Mouse (Mus musculus) heart, postnatal 10 days (tissue): Measurements from ENCODE around the gene Adcyap1r1. TPM values are rescaled to one million over a fixed set of nuclear protein-coding genes. Genes with fewer than 3 reads are reported as not detected.

Experiments
- DNase-seq, 2 experiments: peaks; one replicate each; pipeline ENCODE4 v3.0.0; 2021
- intact Hi-C: fragments of 180-260 bp; cut with DNase I; formaldehyde crosslinking; loops from one replicate; pipeline ENCODE4 v1.15.1; 2025
- total RNA-seq, 2 experiments: library from RNA; stranded (reverse); gene quantifications; 2 replicates each; pipeline ENCODE4 v1.2.3; 2021

Gene Adcyap1r1
- total RNA-seq, result 1 to 10 TPM; 7.7 to 8.3 TPM

- DNase-seq, result peak; percentile 40 to 45
- intact Hi-C loops, result loop anchor here (5.0 kb wide), 1 partner anchor 60 kb away; no protein-coding TSS in a partner anchor
Observed at GRCm38 (mm10) chr6:55451771-55452371, at the start of gene Adcyap1r1. Gene Adcyap1r1 (plus strand): TSS chr6:55451978.

DNA sequence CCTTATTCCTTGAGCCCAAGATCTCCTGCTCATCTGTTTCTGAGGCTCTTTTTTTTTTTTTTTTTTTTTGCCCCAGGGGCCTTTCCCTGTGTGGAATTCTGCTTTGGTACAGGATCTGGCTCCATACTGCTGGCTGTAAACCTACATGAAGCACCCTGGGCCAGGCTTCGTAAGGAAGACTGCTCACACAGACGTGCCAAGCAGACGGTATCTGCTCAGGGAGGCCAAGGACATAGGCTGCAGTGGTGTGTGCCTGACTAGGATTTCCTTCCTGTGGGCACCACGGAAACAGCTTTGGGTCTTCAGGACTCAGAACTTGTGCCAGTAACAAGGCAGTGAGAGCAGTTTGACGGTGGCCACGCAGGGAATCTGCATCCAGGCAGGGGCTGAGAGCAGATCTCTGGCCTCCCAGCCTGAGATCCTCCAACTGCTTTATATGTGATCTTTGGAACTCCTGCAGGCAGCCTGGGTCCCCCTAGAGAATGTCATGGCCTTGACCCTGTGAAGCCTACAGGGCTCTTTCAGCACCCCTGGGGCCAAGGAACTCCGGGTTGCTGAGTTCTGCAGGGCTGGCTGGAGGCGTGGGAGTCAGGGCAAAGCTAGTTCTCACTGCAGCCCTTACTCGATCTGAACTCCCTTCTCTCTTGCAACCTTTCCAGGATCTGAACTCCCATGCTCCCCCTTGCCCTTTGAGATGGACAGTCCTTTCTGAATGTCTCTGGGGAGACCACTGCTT is 49.6 kb upstream of the Adcyap1r1 start:
- DNase-seq, result peak in 1 of 2 experiments; percentile 38
- intact Hi-C loops, result no loop called here

GRCm38 (mm10) chr6:55403411-55404309 is 48.1 kb upstream of the Adcyap1r1 start:
- DNase-seq, result no peak
- intact Hi-C loops, result no loop called here

GRCm38 (mm10) chr6:55404421-55404990 is 47.3 kb upstream of the Adcyap1r1 start:
- intact Hi-C loops, result no loop called here
- DNase-seq, result peak; percentile 38 to 41

- intact Hi-C loops, result no loop called here
- no peak for DNase-seq
Observed at GRCm38 (mm10) chr6:55407345-55407744, 44.4 kb upstream of the Adcyap1r1 start.

DNA sequence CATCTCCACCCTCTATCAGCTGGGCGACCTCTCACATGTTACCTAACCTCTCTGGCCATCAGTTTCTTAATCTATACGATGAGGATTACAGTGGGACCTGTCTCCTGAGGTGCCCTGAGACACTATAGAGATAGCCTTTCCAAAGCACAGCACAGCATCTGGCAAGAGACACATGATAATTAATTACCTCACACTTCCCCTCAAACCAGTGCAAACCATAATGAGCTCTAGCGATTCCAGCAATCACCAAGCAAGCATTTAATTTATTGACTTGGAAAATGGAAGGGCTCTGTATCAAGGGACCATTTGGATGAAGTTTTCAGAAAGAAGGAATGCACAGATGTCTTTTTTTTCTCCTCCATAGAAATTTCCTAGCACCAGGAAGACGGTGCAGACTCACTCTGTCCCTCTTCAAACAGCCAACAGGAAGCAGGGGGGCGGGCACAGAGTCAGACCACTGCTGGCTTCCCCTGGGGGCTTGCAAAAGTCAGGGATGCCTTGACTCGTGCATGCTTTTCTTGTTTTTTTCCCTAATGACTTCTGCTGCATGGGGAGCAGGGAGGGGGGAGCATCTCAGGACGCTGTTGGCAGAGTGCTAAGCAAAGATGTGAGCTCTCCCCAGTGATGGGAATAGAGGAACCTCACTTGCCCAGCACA is 41.5 kb upstream of the Adcyap1r1 start:
- intact Hi-C loops, result no loop called here
- DNase-seq, result peak in 1 of 2 experiments; percentile 41

DNA sequence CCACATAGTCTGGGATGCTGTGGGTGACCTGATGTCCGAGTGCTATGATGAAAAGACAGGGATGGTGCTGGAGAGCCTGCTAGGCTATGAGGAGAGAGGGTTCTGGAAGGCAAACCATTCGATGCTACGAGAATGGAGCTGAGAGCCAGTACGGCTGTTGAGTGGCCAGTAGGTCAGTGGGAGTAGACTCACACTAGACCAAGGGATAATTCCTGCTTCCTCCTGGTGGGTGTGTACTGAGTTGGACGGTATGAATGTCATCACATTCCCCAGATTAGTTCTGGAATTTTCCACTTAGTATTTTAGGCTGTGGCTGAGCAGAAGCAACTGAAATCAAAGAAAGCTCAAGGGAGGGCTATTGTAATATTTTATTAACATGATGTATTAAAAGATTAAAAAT is 40.8 kb upstream of the Adcyap1r1 start:
- intact Hi-C loops, result no loop called here
- DNase-seq, result peak; percentile 45 to 51

- DNase-seq, result no peak
- intact Hi-C loops, result no loop called here
Observed at GRCm38 (mm10) chr6:55416202-55416601, 35.6 kb upstream of the Adcyap1r1 start.

DNA sequence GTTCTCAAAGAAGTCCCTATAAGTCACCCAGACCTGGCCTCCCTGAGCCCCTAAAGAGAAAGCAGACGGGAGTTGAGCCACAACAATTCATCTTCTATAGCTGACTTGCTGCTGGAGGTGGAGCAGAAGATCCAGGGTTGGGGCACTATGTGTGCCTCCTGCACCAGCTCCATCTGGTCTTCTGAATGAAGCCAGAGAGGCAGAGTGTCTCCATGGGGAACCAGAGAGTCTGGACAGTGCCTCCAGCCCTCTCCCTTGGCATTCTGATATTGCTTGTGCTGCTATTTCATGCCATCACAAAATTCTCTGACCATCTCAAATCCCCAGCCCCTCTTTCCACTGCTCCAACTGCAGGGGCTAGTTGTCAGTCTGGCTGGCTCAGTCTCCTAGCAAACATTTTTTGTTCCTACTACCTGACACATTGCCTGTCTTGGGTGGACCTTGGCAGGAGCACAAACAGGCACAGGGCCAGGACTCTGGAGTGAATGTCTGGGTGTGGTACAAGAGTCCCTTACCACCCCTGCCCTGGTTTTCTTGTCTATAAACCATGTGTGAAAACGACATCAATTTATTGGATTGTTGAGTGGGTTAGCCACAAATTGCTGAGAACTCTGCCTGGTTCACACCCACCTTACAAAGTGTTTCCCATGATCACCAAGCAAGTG is 32.9 kb upstream of the Adcyap1r1 start:
- DNase-seq, result no peak
- intact Hi-C loops, result no loop called here

- intact Hi-C loops, result no loop called here
Observed at GRCm38 (mm10) chr6:55420411-55420810, 31.4 kb upstream of the Adcyap1r1 start.

GRCm38 (mm10) chr6:55420869-55421361 is 30.9 kb upstream of the Adcyap1r1 start:
- intact Hi-C loops, result no loop called here
- DNase-seq, result no peak

More at GRCm38 (mm10) chr6:55420411-55420810, 31.4 kb upstream of the Adcyap1r1 start:
- no peak for DNase-seq

DNA sequence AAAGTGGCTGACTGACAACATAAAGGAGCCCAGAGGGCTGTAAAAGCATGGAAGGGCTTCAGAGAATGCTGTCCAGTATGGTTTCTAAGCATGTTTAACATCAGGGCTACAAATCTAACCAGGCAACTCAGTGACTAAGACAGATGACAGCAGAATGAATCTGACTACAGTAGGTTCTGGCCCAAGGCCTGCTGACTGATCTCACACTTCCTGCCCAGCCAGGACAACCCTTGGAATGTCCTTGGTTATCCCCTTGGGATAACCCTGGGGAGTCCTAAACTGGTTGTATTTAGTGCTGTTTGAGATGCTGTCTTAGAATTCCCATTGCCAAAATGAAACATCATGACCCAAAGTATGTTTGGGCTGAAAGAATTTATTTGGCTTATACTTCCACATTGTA is 19.7 kb upstream of the Adcyap1r1 start:
- intact Hi-C loops, result no loop called here
- no peak for DNase-seq

DNA sequence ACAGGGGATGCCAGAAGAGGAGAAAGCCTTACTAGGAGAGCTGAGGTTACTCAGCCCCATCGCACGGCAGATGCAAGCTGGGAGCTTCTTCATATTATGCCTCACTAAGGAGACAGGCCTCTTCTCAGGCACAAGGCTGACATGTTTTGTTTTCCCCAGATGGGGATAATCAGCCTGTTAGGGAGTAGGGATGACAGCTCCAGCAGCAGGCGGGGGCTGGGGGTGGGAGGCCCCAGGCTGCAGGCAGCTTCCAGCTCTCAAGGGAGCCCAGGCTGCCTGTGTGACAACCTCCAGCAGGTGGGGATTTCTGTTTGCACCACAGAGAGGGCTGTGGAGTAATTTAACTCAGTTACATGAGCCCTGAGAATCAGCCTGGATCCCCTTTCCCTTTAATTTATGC is 17.4 kb upstream of the Adcyap1r1 start:
- DNase-seq, result peak; percentile 68 to 73

DNA sequence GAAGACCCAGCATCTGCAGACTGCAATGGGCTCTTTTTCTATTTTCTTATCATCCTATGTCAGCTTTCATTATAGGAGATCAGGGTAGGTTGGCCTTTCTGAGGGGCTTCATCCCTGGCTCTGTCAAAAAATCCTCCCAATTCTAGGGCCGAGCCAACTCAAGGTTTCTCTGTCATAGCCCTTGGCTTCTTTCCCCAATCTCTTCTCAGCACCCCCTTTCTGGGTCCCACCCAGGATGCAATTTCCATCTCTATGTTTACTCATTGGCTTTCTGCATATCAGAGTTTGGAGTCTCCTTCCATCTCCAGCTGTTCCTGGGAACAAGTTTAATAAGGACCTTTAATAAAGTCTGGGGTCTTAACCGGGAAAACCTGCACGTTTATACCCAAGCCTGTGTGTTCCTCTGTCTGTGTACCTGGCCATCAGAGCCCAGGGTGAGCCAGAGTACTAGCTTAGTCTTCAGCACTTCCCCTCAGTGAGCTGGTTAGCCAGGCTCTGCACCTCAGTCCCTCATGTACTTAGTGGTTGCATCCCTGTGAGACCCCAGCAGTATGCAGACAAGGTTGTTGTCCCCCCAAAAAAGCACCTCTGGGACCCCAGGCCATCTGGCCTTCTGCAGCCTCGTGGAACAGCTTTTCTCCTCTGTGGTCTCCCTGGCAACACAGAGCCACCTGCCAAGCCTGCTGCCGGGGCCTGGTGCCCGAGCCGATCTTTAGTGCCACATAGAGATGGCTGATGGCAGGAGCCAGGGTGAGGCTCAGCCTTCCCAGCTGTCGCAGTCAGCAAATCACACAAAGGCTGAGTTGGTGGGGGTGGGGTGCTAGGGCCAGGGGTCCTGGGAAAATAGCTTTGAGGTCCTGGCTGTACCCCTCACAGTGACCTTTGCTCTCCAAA is 16.3 kb upstream of the Adcyap1r1 start:
- DNase-seq, result peak in 1 of 2 experiments; percentile 28
- intact Hi-C loops, result no loop called here

More for the DNA sequence above, 17.4 kb upstream of the Adcyap1r1 start:
- intact Hi-C loops, result no loop called here

- intact Hi-C loops, result no loop called here
- DNase-seq, result no peak
Observed at GRCm38 (mm10) chr6:55437919-55438318, 13.9 kb upstream of the Adcyap1r1 start.

DNA sequence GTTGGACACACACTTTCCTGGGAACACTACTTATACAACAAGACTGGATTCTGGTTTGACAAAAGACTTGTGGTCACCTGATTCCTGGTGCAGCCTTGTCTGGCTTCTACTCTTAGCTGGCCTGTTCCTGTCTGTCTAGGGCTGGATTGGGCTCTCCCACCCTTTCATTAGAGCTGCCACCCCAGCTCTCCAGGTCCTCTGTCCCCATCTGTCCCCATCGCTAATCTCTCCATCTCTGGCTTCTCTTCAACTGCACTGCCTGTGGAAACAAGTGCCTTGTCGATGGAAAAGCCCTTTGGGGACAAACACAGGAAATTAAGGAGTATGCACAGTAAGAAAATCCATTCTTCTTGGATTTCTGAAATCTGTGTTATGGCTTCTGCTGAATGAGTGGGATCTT is 12.9 kb upstream of the Adcyap1r1 start:
- intact Hi-C loops, result no loop called here
- no peak for DNase-seq

DNA sequence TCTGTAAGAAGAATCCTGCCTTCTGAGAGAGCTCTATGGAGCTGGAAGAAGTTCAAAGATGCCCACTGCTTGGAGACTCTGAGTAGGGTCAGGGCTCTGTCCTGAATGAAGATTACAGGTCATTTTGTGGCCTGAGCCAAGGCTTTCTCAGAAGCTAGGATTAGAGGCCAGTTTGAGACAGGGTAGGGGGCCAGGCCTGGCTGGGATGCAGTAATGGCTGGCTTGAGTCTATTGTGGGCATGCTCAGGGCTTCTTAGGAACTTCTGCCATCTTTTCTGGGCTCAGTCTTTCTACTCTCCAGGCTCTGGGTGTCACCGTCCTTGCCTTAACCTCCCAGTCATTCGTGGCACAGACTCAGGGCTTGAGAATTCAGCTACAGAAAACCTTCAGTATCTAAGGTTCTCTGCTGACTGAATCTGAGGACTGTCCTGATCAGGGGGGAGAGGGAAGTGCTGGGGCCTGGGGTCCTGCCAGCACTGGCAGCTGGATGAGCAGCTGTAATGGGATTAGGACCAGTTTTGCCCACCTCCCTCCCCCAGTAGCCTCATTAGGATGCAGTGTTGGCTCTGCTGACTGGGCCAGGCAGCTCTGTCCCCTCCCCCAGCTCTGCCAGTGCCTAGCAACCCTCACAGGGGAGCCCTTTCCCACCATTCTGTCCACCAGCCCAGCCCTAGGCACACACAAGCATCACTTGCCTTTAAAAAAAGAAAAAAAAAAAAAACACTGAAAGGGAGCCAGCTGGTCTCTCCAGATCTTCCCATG is 7.7 kb upstream of the Adcyap1r1 start:
- intact Hi-C loops, result no loop called here

GRCm38 (mm10) chr6:55444721-55445120 is 7.1 kb upstream of the Adcyap1r1 start:
- intact Hi-C loops, result no loop called here
- DNase-seq, result no peak

More for the DNA sequence above, 7.7 kb upstream of the Adcyap1r1 start:
- DNase-seq, result peak; percentile 21 to 39
